Mouse (Mus musculus): ENCODE data around the gene Arl1.
"Not testable (repeated sequence)": the region's sequence is repeated elsewhere in the genome, so short reads cannot be mapped to it uniquely, and the experiment has no call there.

The Arl1 gene

GRCm38 (mm10) chr10:88761524-88762212 is 31.0 kb downstream of the Arl1 start:
- DNase-seq (ENCODE audit: inconsistent ontology term), result no peak

GRCm38 (mm10) chr10:88765431-88766142 is 34.9 kb downstream of the Arl1 start:
- no peak for DNase-seq (ENCODE audit: inconsistent ontology term)

- no peak for DNase-seq (ENCODE audit: inconsistent ontology term)
These were observed 38.3 kb downstream of the Arl1 start for GRCm38 (mm10) chr10:88768961-88769360.

- no peak for DNase-seq (ENCODE audit: inconsistent ontology term)
These were observed 39.0 kb downstream of the Arl1 start for GRCm38 (mm10) chr10:88769676-88770075.

- not testable (repeated sequence) for DNase-seq (ENCODE audit: inconsistent ontology term)
These were observed 42.3 kb downstream of the Arl1 start for GRCm38 (mm10) chr10:88772965-88773364.

GRCm38 (mm10) chr10:88776206-88776605 is 45.5 kb downstream of the Arl1 start:
- no peak for DNase-seq (ENCODE audit: inconsistent ontology term)

GRCm38 (mm10) chr10:88780716-88781115 is 50.1 kb downstream of the Arl1 start:
- no peak for DNase-seq (ENCODE audit: inconsistent ontology term)

GRCm38 (mm10) chr10:88783135-88783534 is 52.5 kb downstream of the Arl1 start:
- not testable (repeated sequence) for DNase-seq (ENCODE audit: inconsistent ontology term)

GRCm38 (mm10) chr10:88783941-88784340 is 53.3 kb downstream of the Arl1 start:
- DNase-seq (ENCODE audit: inconsistent ontology term), result no peak

GRCm38 (mm10) chr10:88784513-88784931 is 53.9 kb downstream of the Arl1 start:
- DNase-seq (ENCODE audit: inconsistent ontology term), result no peak

- no peak for DNase-seq (ENCODE audit: inconsistent ontology term)
These were observed 63.0 kb downstream of the Arl1 start for GRCm38 (mm10) chr10:88793671-88794070.
